Mouse (Mus musculus): ENCODE measurements around the gene Chrng.

Gene Chrng

GRCm38 (mm10) chr1:87204465-87204864 is at the start of gene Chrng:
Gene Chrng, plus strand, starts transcription at chr1:87204657.
- no peak for DNase-seq (ENCODE audit: low spot score)

GRCm38 (mm10) chr1:87155531-87156198 is 48.8 kb upstream of the Chrng start:
- no peak for DNase-seq (ENCODE audit: low spot score)

DNA sequence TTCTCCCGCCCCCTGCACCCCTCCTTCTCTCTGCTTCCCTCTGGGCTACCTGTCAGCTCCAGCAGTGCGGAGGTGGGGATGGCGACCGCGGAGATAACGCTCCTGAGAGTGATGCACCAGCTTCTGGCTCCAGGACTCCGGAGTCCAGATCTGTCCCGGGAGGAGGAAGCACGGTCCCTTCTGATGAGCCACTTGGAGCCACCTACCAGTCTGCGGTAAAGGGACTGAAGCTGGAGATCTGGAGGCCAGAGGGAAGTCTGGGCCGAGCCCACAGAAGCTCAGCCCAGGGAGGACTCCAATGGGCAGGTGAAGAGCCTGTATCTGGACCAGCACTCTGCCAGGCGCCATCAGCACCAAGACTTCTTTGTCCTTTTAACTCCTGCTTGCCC is 48.3 kb upstream of the Chrng start, which contains the start of gene Ecel1:
Gene Ecel1, minus strand, starts transcription at position 323 of the 389 bp plus-strand sequence.
- no peak for DNase-seq (ENCODE audit: low spot score)

DNA sequence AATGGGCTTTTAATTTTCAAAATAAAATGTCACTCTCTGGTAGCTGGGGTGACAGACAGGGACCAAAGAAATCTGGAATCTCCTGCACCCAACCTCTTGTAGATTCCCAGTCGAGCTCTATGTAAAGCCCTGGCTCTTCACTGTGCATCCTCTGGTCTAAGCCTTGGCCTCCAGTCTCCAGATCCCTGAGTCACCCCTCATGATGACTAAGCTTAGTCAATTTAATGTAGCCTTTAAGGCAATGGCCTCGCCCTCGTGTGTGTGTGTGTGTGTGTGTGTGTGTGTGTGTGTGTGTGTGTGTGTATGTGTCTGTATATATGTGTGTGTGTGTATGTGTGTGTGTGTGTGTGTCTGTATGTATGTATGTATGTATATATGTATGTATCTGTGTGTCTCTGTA is 45.1 kb upstream of the Chrng start:
- DNase-seq (ENCODE audit: low spot score): no peak

GRCm38 (mm10) chr1:87164164-87164795 is 40.2 kb upstream of the Chrng start:
- DNase-seq (ENCODE audit: low spot score): no peak

GRCm38 (mm10) chr1:87164796-87165184 is 39.7 kb upstream of the Chrng start:
- no peak for DNase-seq (ENCODE audit: low spot score)

DNA sequence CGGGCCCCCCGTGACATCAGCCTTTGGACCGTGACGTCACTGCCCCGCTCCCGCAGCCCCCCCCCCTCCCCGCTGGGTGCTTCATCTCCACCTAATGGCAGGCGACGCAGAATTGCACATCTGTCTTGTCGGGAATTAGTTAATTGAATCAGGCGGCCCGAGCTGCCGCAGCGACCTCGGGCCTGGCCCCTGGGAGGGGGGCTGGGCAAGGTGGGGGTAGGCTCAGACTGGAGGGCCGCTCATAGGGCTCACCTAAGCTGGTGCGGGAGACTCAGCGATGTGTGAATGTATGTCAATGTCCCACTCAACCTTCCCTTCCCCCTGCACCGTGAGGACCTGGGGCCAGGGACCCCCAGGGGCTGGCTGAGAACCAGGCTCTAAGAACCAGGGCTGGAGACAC is 34.0 kb upstream of the Chrng start:
- no peak for DNase-seq (ENCODE audit: low spot score)

DNA sequence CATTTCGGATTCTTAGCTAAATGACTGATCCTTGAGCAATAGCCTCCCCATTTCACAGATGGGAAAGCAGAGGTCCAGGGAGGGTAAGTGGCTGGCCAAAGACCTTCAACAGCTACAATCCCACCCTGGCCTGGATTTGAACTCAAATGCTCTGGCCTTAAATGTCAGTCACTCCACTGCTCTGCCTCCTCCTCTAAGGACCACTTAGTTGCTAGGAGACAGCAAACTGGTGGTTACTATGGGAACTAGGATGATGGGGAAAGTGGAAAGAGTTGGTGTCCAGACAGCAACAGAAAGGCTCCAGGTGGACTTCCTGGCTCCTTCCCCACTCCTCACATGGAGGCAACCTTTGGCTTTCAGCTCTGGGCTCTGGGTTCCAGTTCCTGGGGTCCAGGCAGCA is 33.1 kb upstream of the Chrng start:
- no peak for DNase-seq (ENCODE audit: low spot score)

- DNase-seq (ENCODE audit: low spot score): no peak
These were observed 32.1 kb upstream of the Chrng start for GRCm38 (mm10) chr1:87172316-87172715.

- peak; percentile 49 for DNase-seq (ENCODE audit: low spot score)
These were observed 30.2 kb upstream of the Chrng start for GRCm38 (mm10) chr1:87174006-87174955.

DNA sequence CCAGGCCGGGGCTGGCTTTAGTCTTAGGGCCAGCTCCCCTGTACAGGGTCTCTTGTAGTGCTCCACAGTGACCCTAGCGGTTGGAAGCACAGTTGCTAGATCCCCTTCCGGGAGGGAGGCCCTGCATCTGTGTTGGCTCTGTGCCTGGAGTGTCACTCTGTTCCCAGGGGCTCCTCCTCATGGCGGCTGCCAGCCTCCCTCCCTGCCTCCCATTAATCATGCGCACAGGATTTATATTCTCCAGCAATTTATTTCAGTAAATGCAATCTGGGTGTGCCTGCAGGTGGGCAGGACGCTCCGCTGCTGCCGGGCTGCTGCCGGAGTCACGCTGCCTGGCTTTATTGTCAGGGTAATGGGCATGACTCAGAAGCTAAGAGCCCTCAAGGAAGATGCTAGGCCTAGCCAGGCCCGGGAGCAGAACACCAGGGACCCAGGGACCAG is 28.6 kb upstream of the Chrng start:
- DNase-seq (ENCODE audit: low spot score): no peak

- DNase-seq (ENCODE audit: low spot score): no peak
These were observed 23.6 kb upstream of the Chrng start for GRCm38 (mm10) chr1:87180896-87181295.

- no peak for DNase-seq (ENCODE audit: low spot score)
These were observed 21.4 kb upstream of the Chrng start, which contains the start of gene Prss56 for GRCm38 (mm10) chr1:87183013-87183412. Gene Prss56, plus strand, starts transcription at chr1:87183313.

- DNase-seq (ENCODE audit: low spot score): no peak
These were observed 20.3 kb upstream of the Chrng start for GRCm38 (mm10) chr1:87183998-87184750.

- DNase-seq (ENCODE audit: low spot score): peak; percentile 37
These were observed 19.7 kb upstream of the Chrng start for GRCm38 (mm10) chr1:87184751-87185139.

DNA sequence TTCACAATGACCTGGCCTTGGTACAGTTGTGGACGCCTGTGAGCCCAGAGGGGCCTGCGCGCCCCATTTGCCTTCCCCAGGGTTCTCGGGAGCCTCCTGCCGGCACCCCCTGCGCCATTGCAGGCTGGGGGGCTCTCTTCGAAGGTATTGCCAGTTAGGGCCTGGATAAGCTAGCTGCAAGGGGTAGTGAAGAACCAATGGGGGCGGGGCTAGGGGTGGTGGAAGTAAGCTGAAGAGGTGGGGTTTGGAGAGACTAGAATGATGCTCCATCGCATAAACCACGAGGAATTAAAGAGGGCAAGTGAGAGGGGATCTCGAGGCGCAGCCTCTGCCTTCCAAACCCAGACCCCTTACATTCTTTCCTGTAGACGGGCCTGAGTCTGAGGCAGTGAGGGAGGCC is 18.9 kb upstream of the Chrng start:
- DNase-seq (ENCODE audit: low spot score): no peak

DNA sequence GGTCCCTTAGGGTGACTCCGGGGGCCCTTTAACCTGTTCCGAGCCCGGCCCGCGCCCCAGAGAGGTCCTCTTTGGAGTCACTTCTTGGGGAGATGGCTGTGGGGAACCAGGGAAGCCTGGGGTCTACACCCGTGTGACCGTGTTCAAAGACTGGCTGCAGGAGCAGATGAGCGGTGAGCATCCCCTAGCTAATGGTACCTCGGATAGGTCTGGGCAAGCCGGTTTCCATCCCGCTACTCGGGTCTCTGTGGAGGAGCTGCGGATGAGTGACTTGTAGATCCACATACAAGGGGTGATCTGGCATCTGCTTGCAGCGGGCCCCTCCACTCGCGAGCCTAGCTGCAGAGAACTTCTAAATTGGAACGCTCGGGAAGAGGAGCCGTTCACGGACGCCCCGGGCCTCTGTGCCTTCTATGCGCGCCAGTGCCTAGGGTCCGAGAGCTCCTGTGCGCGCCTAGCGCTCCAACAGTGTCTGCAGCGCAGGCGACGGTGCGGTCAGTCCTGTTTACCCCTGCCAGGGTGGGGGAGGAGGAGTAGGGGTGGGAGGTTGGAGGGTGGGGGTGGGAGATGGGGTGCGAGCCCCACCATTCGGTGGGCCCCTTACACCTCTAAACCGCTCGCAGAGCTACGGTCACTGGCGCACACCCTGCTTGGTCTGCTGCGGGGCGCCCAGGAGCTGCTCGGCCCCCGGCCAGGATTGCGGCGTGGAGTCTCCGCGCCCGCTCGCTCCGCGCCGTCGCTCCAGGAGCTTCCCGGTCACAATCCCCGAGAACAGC is 18.0 kb upstream of the Chrng start:
- DNase-seq (ENCODE audit: low spot score): no peak

DNA sequence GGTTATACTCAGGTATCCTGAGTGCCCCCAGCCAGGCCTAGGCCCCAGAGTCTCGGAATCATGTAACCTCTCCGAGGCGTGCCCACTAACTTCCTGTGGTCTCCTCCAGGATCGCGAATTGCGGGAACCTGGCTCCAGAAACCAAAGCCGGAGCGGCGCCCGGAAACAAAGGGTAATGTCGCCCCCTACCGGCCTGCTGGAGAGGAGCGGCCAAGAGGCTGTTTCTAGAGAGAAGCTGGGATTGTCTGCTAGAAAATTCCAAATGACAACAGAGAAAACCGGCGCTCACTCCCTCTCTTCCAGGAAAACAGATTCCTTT is 17.5 kb upstream of the Chrng start:
- DNase-seq (ENCODE audit: low spot score): peak; percentile 47

DNA sequence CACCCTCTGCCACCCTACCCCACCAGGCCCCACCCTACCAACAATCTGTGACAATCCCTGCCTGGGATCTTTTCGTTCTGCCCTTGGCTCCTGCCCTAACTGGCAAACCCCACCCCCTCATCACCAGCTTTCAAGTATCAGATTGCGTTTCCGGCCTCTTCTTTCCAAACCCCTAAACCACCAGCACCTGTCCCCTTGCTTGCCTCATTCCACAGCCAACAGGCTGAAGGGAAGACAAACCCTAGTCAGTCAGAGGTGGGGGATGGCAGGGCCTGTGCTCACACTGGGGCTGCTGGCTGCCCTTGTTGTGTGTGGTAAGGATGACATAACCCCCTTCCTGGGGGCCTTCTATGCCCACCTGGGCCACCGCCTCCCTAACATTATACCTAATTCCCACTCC is 14.0 kb upstream of the Chrng start, which contains the start of gene Chrnd:
Gene Chrnd, plus strand, starts transcription at position 179 of the 400 bp plus-strand sequence.
- DNase-seq (ENCODE audit: low spot score): no peak

- DNase-seq (ENCODE audit: low spot score): no peak
These were observed 7.2 kb upstream of the Chrng start for GRCm38 (mm10) chr1:87197296-87197695.
